Mouse (Mus musculus) c-Kit-negative CD71-positive TER-119-positive erythroid progenitor cells, embryonic 14.5 days (primary cell): ENCODE data around the gene Gm6356.
"Not testable (repeated sequence)": the region's sequence is repeated elsewhere in the genome, so short reads cannot be mapped to it uniquely, and the experiment has no call there.

Source experiments
- DNase-seq: peaks from one replicate; pipeline ENCODE4 v3.0.0-alpha.2; 2013; ENCODE audit warnings: low read depth, low spot score

Gene Gm6356

DNA sequence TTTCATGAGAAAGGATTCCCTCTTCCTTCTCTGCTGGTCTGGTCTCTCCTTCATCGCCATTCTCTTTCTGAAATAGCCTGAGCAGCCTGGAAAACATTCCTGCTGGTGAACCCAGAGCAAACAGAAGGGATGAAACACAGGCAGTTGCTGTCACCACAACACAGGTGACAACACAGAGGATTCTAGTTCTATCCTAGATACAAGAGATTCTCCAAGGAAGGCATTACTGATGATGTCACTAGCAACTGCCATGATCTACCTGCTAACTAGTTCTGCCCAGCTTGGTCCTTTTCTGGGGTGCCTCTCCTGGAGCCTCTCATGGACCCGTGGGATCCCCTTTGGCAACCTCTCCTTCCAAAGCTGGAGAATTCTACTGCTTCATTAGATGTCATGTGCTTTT, at the start of gene Gm6356:
Gene Gm6356 (minus strand): TSS at position 101 of the 400 bp plus-strand sequence.
- DNase-seq = not testable (repeated sequence)
